Mouse (Mus musculus) left cerebral cortex, adult 2 months (tissue): Measurements from ENCODE around the gene Armc8. TPM values are rescaled to one million over a fixed set of nuclear protein-coding genes. Genes with fewer than 3 reads are reported as not detected.
A peak's percentile ranks its signal among the peaks of the same experiment; 100 is the strongest.

Source experiments
- DNase-seq, 2 experiments: peaks; one replicate each; pipeline ENCODE4 v3.0.0; 2021 to 2022; ENCODE audit warnings: low spot score in 2 of 2, mixed read lengths in 1 of 2; ENCODE audit errors: extremely low spot score in 1 of 2
- H3K27ac ChIP-seq: fragments of 200-600 bp; 2 replicates; pipeline ENCODE4 v1.8.1; 2022
- H3K4me3 ChIP-seq: fragments of 200-600 bp; 2 replicates; pipeline ENCODE4 v1.8.1; 2022
- CTCF ChIP-seq: fragments of 200-600 bp; IDR thresholded peaks from 2 replicates; pipeline ENCODE4 v1.8.1; 2022; ENCODE audit warnings: antibody characterized with exemption, mild to moderate bottlenecking, moderate library complexity
- intact Hi-C: fragments of 180-260 bp; cut with DNase I; formaldehyde crosslinking; loops from one replicate; pipeline ENCODE4 v1.15.1; 2025
- total RNA-seq, 2 experiments: library from RNA; stranded (reverse); gene quantifications; 2 replicates each; pipeline ENCODE4 v1.2.3; 2021

Gene Armc8
- total RNA-seq, 2 experiments from 2014 or later: 52.5 to 54.9 TPM

- Histone ChIP-seq H3K27ac (no peak overlapping the region), H3K4me3 (no peak overlapping the region)
- DNase-seq: no peak
- TF ChIP-seq CTCF: no peak
- intact Hi-C loops: no loop called here
Observed at GRCm38 (mm10) chr9:99464876-99465275, 103.8 kb downstream of the Armc8 start.

GRCm38 (mm10) chr9:99459730-99460129, 109.0 kb downstream of the Armc8 start:
- DNase-seq: no peak
- Histone ChIP-seq H3K4me3 (no peak overlapping the region), H3K27ac (no peak overlapping the region)
- TF ChIP-seq CTCF: no peak
- intact Hi-C loops: loop anchor here (2.0 to 10.0 kb wide), 2 partner anchors 121 to 205 kb away; no protein-coding TSS in a partner anchor

GRCm38 (mm10) chr9:99458529-99459208, 110.0 kb downstream of the Armc8 start:
- intact Hi-C loops: loop anchor here (2.0 to 10.0 kb wide), 2 partner anchors 122 to 206 kb away; no protein-coding TSS in a partner anchor
- TF ChIP-seq CTCF: peak; percentile 74
- peak in 1 of 2 experiments; percentile 58 for DNase-seq
- no peak overlapping the region for H3K27ac ChIP-seq
- H3K4me3 ChIP-seq: no peak overlapping the region

DNA sequence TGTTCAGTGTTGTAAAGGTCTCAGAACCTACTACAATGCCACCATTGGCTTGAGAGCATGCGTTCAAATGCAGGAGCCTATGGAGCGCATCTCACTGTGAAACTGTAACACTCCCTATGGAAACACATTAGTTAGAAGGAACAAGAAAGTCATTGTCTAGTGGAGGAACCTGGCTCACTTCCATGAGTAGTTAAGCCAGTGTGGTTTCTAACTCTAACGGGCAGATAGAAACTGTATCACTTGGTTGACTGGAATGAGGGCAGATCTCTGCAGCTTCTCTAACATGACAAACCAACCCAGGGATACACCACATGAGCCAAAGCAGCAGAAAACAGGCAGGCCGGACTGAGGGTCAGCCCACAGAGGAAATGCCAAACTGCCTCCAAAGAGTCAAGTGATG, 114.5 kb downstream of the Armc8 start:
- no peak for TF ChIP-seq CTCF
- Histone ChIP-seq H3K27ac (no peak overlapping the region), H3K4me3 (no peak overlapping the region)
- intact Hi-C loops: loop anchor here (5.0 to 10.0 kb wide), 3 partner anchors 77 to 211 kb away; no protein-coding TSS in a partner anchor
- no peak for DNase-seq

- no peak for TF ChIP-seq CTCF
- DNase-seq: no peak
- intact Hi-C loops: loop anchor here (2.0 to 10.0 kb wide), 4 partner anchors 74 to 386 kb away; no protein-coding TSS in a partner anchor
- H3K27ac ChIP-seq: no peak within 1 kb of the TSS
- H3K4me3 ChIP-seq: no peak within 1 kb of the TSS
Observed at GRCm38 (mm10) chr9:99451161-99451560, 117.5 kb downstream of the Armc8 start, which contains the start of gene Nme9. Gene Nme9, plus strand, starts transcription at chr9:99451475.

DNA sequence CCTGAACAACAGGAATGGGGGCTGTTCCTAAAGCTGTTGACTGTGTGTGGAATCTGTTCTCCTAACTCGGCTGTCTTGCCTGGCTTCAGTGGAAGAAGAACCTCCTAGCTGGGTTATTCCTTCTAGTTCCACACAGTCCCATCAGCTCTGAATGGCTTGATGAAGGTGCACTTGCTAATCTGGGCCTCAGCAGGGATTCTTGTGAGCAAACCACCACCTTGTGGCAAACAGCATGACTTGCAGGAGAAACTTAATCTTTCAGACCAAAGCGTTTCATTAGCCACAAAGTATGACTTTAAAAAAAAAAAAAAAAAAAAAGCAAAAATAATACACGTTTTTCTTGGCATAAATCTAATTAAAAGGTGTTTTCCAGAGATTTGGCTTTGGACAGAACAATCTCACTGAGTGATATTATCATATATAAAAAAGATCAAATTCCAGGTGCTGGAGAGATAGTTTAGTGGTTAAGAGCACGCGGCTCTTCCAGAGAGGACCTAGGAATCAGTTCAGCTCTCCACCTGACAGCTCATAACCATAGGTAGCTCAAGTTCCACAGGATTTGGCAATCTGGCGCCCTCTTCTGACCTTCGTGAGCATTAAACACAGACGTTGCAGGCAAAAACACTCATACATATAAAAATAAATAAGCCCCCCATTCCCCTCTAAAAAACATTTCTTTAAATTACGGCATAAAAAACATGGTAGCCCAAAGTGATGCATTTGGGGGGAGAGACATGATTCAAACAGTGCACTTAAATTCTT, 118.6 kb downstream of the Armc8 start:
- H3K27ac ChIP-seq: no peak overlapping the region
- no peak for DNase-seq
- peak; percentile 53 for TF ChIP-seq CTCF
- intact Hi-C loops: loop anchor here (2.0 to 10.0 kb wide), 6 partner anchors 73 to 838 kb away; partner anchors contain the start of gene Faim
- H3K4me3 ChIP-seq: no peak overlapping the region

DNA sequence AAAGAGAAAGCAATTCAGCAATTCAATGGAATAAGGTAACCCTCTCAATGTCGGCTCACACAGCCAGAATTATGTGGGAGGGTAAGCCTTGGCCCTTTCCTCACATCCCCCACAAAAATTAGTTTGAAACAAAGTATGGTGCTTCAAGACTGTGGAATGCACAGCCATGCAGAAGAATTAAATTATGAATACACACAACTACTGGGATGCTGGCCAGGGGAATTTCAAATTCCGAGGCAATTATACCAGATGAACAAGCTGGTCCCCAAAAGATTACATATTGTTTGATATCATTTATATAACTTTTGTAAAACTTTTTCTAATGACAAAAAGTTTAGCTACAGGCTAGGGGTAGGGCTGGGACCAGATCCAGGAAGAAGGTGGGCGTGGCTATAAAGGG, 121.4 kb downstream of the Armc8 start:
- intact Hi-C loops: loop anchor here (5.0 kb wide), 2 partner anchors 460 to 835 kb away; partner anchors contain the start of gene Faim
- DNase-seq: no peak
- no peak for TF ChIP-seq CTCF
- Histone ChIP-seq H3K27ac (no peak overlapping the region), H3K4me3 (no peak overlapping the region)

DNA sequence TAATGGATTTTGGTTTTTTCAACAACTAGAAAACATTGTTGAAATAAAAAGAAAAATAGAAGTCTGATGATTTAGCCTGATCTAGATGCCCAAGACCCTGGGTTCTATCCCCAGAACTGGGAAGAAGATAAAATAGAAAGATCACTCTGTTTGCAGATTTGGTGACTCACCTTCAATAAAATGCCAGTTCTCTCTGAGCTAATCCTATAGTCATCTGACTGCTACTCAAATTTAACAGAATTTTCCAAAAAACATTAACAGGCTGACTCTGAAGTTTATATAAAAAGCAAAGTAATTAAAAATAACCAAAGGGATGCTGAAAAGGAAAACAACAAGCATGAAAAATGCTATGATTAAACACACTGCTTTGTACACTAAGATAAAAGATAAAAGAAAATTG, 122.4 kb downstream of the Armc8 start:
- DNase-seq: no peak
- Histone ChIP-seq H3K27ac (no peak overlapping the region), H3K4me3 (no peak overlapping the region)
- intact Hi-C loops: loop anchor here (5.0 kb wide), 2 partner anchors 459 to 834 kb away; partner anchors contain the start of gene Faim
- TF ChIP-seq CTCF: no peak

DNA sequence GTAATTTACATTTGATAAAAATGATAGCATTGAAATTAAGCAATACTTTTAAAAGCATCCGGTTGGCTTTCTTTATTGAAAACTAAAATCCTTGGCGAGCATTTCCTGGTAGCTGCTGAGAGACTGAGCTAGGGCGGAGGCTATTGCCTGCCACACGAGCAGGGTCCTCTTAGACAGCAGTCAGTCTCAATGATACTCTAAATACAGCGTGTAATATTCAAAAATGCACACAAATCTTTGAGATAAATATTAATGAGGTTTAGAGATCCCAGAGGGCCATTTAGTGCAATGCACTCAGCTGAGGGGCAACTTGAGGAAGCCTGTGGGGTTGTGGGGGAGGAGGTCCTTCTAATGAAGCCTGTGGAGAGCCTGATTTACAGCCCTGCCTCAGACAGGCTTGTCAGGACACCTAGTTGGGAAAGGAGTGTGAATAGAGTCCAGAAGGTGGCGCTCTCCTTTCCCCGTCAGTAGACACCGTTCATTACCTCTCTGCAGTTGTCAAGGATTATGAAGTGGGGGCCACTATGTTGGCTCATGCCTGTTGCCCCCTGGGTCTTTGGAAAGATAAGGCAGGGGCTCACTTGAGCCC, 124.0 kb downstream of the Armc8 start:
- intact Hi-C loops: loop anchor here (5.0 kb wide), 2 partner anchors 457 to 832 kb away; partner anchors contain the start of gene Faim
- peak; percentile 57 for TF ChIP-seq CTCF
- no peak overlapping the region for H3K4me3 ChIP-seq
- no peak overlapping the region for H3K27ac ChIP-seq
- DNase-seq: no peak

- DNase-seq: no peak
- Histone ChIP-seq H3K4me3 (no peak overlapping the region), H3K27ac (peak overlapping the region; percentile 48; the same call in 1 of the 2 replicates)
- intact Hi-C loops: no loop called here
- TF ChIP-seq CTCF: no peak
Observed at GRCm38 (mm10) chr9:99441647-99442433, 126.9 kb downstream of the Armc8 start.

GRCm38 (mm10) chr9:99440941-99441340, 127.8 kb downstream of the Armc8 start:
- no peak for TF ChIP-seq CTCF
- intact Hi-C loops: no loop called here
- H3K4me3 ChIP-seq: no peak overlapping the region
- H3K27ac ChIP-seq: no peak overlapping the region
- peak in 1 of 2 experiments; percentile 73 for DNase-seq
